Mouse (Mus musculus): ENCODE data around the gene Spata31d1a. TPM values are rescaled to one million over a fixed set of nuclear protein-coding genes. Genes with fewer than 3 reads are reported as not detected.

Gene Spata31d1a
- total RNA-seq, 1 experiment: 2.2 TPM

DNA sequence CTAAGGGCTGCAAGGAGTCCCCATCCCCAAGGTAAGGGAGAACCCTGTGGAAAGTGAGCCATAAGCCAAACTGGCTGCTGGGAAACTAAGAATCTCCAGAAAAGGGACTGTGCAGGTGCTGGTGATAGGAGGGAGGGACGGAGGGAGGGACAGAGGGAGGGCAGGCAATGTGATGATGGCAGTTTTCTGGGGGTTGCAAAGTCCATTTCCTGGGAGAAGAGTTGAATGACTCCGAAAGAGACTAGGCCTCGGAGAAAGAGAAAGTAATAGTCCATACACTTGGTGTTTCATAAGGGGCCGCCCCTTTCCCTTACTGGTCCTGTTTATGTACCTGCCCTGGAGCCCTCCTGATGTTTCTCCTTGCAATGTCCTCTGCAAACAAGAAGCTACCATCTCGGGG lies 55.7 kb downstream of the Spata31d1a start:
- H3K9ac ChIP-seq (ENCODE audit: insufficient read depth, low read depth, low read length, poor library complexity, severe bottlenecking): peak overlapping the region; percentile 2; the same call in 1 of the 2 replicates
- TF ChIP-seq HCFC1 (IDR thresholded peaks at IDR 0.05; ENCODE audit: borderline replicate concordance, insufficient read depth, low read length) (no peak), ZC3H11A (IDR thresholded peaks at IDR 0.05; ENCODE audit: borderline replicate concordance, low read depth, low read length) (no peak)
- no peak overlapping the region for H3K27ac ChIP-seq (ENCODE audit: insufficient read depth, low read depth, low read length, poor library complexity, severe bottlenecking)
- no peak overlapping the region for H3K4me3 ChIP-seq (ENCODE audit: insufficient read depth in 1 of 2, low read depth in 1 of 2, low read length in 2 of 2, poor library complexity in 1 of 2, severe bottlenecking in 1 of 2)
- peaks cover 3% of the 10 kb centered on the region; the same call in 1 of the 2 replicates for H3K36me3 ChIP-seq (ENCODE audit: control insufficient read depth, insufficient read depth, low read length, poor library complexity, severe bottlenecking)
- peaks cover 25 to 49% of the 10 kb centered on the region in 2 experiments for H3K4me1 ChIP-seq (ENCODE audit: control insufficient read depth in 2 of 2, insufficient read depth in 2 of 2, low read length in 2 of 2, poor library complexity in 1 of 2)
- no peak for DNase-seq (ENCODE audit: low read depth, low spot score)
- in situ Hi-C loops (cut with MboI; ENCODE audit: low sequenced_read_pairs in 2 of 2, unreplicated experiment in 2 of 2): no loop called here
- H3K9me3 ChIP-seq (ENCODE audit: control insufficient read depth, insufficient read depth, low read depth, low read length): no peaks in the 10 kb centered on the region

DNA sequence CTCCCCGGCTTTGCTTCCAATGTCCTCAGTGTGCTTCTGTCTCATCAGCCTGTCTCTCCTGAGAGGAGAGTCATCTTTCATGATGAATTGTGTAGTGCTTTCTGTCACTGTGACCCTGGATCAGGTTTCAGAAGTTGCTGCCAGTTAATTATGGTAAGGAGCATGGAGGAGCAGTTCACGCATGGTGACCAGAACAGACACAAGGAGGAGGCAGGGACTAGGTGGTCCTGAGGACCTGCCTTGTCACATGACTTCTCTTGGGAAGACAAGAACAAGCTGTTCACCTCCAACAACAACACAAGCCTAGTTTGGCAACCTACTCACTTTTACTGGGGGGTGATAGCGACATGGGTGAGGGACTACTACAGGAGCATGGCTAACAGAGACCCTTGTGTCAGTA lies 57.0 kb downstream of the Spata31d1a start:
- Histone ChIP-seq H3K4me1 (ENCODE audit: control insufficient read depth in 2 of 2, insufficient read depth in 2 of 2, low read length in 2 of 2, poor library complexity in 1 of 2) (peaks cover 25 to 45% of the 10 kb centered on the region in 2 experiments), H3K36me3 (ENCODE audit: control insufficient read depth, insufficient read depth, low read length, poor library complexity, severe bottlenecking) (peaks cover 8% of the 10 kb centered on the region), H3K27ac (ENCODE audit: insufficient read depth, low read depth, low read length, poor library complexity, severe bottlenecking) (no peak overlapping the region), H3K9ac (ENCODE audit: insufficient read depth, low read depth, low read length, poor library complexity, severe bottlenecking) (no peak overlapping the region), H3K9me3 (ENCODE audit: control insufficient read depth, insufficient read depth, low read depth, low read length) (no peaks in the 10 kb centered on the region), H3K4me3 (ENCODE audit: insufficient read depth in 1 of 2, low read depth in 1 of 2, low read length in 2 of 2, poor library complexity in 1 of 2, severe bottlenecking in 1 of 2) (no peak overlapping the region)
- in situ Hi-C loops (cut with MboI; ENCODE audit: low sequenced_read_pairs in 2 of 2, unreplicated experiment in 2 of 2): no loop called here
- no peak for DNase-seq (ENCODE audit: low read depth, low spot score)
- TF ChIP-seq ZNF384 (IDR thresholded peaks at IDR 0.05; ENCODE audit: low read depth, low read length) (no peak), MAFK (IDR thresholded peaks at IDR 0.05; ENCODE audit: insufficient read depth, low read depth, low read length) (no peak), CHD2 (IDR thresholded peaks at IDR 0.05; ENCODE audit: low read depth, low read length) (no peak), HCFC1 (IDR thresholded peaks at IDR 0.05; ENCODE audit: borderline replicate concordance, insufficient read depth, low read length) (no peak), ZC3H11A (IDR thresholded peaks at IDR 0.05; ENCODE audit: borderline replicate concordance, low read depth, low read length) (no peak)

DNA sequence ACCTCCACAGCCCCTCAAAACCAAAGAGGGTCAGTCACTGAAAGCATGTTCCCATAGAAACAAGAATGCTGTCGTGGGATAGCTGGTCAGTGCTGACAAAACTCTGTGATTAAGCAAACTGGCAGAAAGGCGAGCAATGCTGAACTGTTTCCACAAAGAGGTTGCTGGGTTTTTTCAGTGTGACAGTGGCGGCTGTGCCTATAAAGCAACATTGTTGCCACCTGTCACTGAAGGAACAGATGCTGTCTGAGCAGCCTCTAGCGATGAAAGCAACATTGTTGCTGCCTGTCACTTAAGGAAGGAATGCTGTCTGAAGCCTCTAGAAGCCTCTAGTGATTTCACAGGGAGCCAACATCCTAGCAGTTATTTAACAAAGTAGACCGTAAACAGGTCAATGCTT lies 57.5 kb downstream of the Spata31d1a start:
- Histone ChIP-seq H3K27ac (ENCODE audit: insufficient read depth, low read depth, low read length, poor library complexity, severe bottlenecking) (no peak overlapping the region), H3K4me3 (ENCODE audit: insufficient read depth in 1 of 2, low read depth in 1 of 2, low read length in 2 of 2, poor library complexity in 1 of 2, severe bottlenecking in 1 of 2) (no peak overlapping the region), H3K4me1 (ENCODE audit: control insufficient read depth in 2 of 2, insufficient read depth in 2 of 2, low read length in 2 of 2, poor library complexity in 1 of 2) (peaks cover 27 to 46% of the 10 kb centered on the region in 2 experiments), H3K9me3 (ENCODE audit: control insufficient read depth, insufficient read depth, low read depth, low read length) (no peaks in the 10 kb centered on the region), H3K36me3 (ENCODE audit: control insufficient read depth, insufficient read depth, low read length, poor library complexity, severe bottlenecking) (peaks cover 11% of the 10 kb centered on the region), H3K9ac (ENCODE audit: insufficient read depth, low read depth, low read length, poor library complexity, severe bottlenecking) (no peak overlapping the region)
- TF ChIP-seq ZC3H11A (IDR thresholded peaks at IDR 0.05; ENCODE audit: borderline replicate concordance, low read depth, low read length) (no peak), MAFK (IDR thresholded peaks at IDR 0.05; ENCODE audit: insufficient read depth, low read depth, low read length) (no peak), ZNF384 (IDR thresholded peaks at IDR 0.05; ENCODE audit: low read depth, low read length) (no peak), CHD2 (IDR thresholded peaks at IDR 0.05; ENCODE audit: low read depth, low read length) (no peak), HCFC1 (IDR thresholded peaks at IDR 0.05; ENCODE audit: borderline replicate concordance, insufficient read depth, low read length) (no peak)
- no peak for DNase-seq (ENCODE audit: low read depth, low spot score)
- in situ Hi-C loops (cut with MboI; ENCODE audit: low sequenced_read_pairs in 2 of 2, unreplicated experiment in 2 of 2): no loop called here

Other genes starting within 250 kb of the Spata31d1a start
- gene Agtpbp1, start 125.1 kb downstream of the Spata31d1a start, total RNA-seq (2012; rRNA removed): 25.0 and 32.1 TPM in 2 replicates
- gene Naa35, start 125.1 kb downstream of the Spata31d1a start, total RNA-seq (2012; rRNA removed): 75.4 and 79.1 TPM in 2 replicates
- 93.8 and 132 TPM in 2 replicates for gene Golm1, start 34.5 kb downstream of the Spata31d1a start, total RNA-seq (2012; rRNA removed)
- not detected in 2 replicates for gene 4921517D22Rik, start 16.2 kb downstream of the Spata31d1a start, total RNA-seq (2012; rRNA removed)
- gene Spata31d1b, start 2.0 kb upstream of the Spata31d1a start, total RNA-seq (2012; rRNA removed): 1.3 and 2.8 TPM in 2 replicates
- gene Spata31d1d, start 21.4 kb upstream of the Spata31d1a start, total RNA-seq (2012; rRNA removed): 0.18 and 0.48 TPM in 2 replicates
- gene 1700014D04Rik, start 36.4 kb upstream of the Spata31d1a start, total RNA-seq (2012; rRNA removed): 0.18 and 0.26 TPM in 2 replicates
- 15.2 and 21.7 TPM in 2 replicates for gene Isca1, start 59.5 kb upstream of the Spata31d1a start, total RNA-seq (2012; rRNA removed)
- not detected in 2 replicates for gene Gm49354, start 71.9 kb upstream of the Spata31d1a start, total RNA-seq (2012; rRNA removed)
- gene Tut7, start 112.8 kb upstream of the Spata31d1a start, total RNA-seq (2012; rRNA removed): 27.5 and 31.1 TPM in 2 replicates

Measured in ES-E14 (cell line).